Mouse (Mus musculus) urinary bladder, adult 18-20 months (tissue): ENCODE results near the gene Polr2j.

Source experiments
- DNase-seq, 2 experiments: peaks; one replicate each; pipeline ENCODE4 v3.0.0; 2022; ENCODE audit warnings: low spot score in 2 of 2, mixed read lengths in 2 of 2

Polr2j gene

GRCm38 (mm10) chr5:136115891-136116783 lies at the start of gene Polr2j:
Gene Polr2j (plus strand): TSS chr5:136116631.
- peak; percentile 94 to 97 for DNase-seq

- no peak for DNase-seq
These were observed 47.0 kb upstream of the Polr2j start for GRCm38 (mm10) chr5:136069411-136069810.

- no peak for DNase-seq
These were observed 43.4 kb upstream of the Polr2j start for GRCm38 (mm10) chr5:136073051-136073450.

DNA sequence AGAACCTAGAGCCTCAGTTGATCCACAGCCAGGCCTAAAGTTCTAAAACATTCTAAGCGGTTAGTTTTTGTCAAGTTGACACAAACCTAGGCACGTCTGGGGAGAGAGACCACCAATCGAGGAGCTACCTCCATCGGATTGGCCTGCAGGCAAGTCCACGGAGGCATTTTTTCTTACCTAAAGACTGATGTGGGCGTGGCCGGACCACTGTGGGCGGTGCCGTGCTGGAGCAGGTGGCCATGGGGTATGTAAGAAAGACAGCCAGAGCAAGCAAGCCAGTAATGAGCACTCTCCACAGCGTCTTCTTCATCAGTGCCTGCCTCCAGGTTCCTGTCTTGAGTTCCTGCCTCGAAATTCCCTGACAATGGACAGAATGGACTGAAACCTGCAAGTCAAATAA lies 42.9 kb upstream of the Polr2j start:
- no peak for DNase-seq

DNA sequence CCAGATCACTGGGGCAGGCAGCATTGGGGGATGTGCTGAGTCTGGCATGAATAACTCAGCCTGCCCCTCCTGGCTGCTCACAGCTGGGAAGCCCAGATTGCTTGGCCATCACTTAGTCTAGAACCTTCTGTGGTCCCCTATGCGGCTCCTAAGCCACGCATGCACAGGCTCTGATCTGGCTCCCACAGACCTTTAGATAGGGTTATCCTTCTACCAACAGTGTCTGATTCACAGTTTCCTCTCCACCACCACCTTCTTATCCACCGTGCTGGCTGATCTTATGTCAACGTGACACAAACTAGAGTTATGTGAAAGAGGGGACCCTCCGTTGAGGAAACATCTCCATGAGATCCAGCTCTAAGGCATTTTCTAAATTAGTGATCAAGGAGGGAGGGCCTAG lies 41.4 kb upstream of the Polr2j start:
- no peak for DNase-seq

- no peak for DNase-seq
These were observed 40.1 kb upstream of the Polr2j start for GRCm38 (mm10) chr5:136076284-136076683.

GRCm38 (mm10) chr5:136077001-136077550 lies 39.4 kb upstream of the Polr2j start:
- no peak for DNase-seq

DNA sequence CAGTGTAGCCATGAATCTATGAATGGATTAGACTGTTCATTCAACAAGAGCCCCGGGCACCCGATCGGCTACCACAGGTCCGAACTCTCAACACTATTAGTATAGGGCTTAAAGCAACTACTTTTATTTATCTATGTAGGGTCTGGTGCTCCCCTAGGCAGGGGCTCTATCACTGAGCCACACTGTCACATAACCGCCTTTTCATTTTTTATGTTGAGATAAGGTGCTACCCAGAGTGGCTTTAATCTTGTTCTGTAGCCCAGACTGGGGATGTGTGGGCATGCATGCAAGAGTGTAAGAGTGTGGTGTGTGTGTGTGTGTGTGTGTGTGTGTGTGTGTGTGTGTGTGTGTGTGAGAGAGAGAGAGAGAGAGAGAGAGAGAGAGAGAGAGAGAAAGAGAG lies 38.3 kb upstream of the Polr2j start:
- DNase-seq = no peak

DNA sequence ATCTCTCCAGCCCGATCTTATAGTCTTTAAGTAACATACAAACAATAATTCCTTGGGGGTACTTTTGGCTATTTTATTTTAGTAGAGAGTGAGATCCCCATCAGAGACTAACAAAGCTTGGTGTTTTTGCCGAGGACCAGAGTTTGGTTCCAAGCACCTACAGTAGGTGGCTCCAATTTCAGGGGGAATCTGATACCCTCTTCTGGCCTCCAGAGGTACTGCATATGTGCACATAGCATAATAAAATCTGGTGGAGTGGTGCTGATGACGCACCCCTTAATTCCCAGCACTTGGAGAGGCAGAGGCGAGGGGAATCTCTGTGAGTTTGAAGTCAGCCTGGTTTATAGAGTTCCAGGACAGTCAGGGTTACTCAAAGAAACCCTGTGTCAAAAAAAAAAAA lies 34.1 kb upstream of the Polr2j start:
- DNase-seq = no peak

DNA sequence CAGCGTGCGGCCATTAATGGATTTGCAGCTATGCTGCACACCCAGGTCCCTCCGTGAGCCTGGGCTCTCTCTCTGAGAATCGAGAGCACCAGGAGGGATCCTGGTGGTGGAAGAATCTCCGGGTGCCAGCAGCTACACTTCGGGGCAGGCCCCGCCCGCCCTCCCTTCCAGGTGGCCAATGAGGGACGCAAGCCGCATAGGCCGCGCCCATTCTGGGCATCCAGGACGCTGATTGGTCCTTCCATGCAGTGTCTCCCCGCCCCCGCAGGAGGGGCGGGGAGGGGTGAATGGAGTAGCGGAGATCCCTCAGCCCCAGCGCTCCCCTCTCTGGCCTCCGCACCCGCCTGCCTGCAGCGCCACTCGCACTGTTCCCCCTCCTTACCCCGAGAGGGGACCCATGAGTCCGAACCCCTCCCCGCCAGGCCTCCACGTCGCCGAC lies 32.7 kb upstream of the Polr2j start, which contains the start of gene Rasa4:
Gene Rasa4, plus strand, starts transcription at position 248 of the 439 bp plus-strand sequence.
- peak; percentile 77 to 91 for DNase-seq

- DNase-seq = no peak
These were observed 32.1 kb upstream of the Polr2j start for GRCm38 (mm10) chr5:136084144-136084881.

- no peak for DNase-seq
These were observed 31.4 kb upstream of the Polr2j start for GRCm38 (mm10) chr5:136084891-136085651.

- DNase-seq = no peak
These were observed 30.1 kb upstream of the Polr2j start for GRCm38 (mm10) chr5:136086290-136086689.

GRCm38 (mm10) chr5:136088821-136089575 lies 27.4 kb upstream of the Polr2j start:
- DNase-seq = no peak

DNA sequence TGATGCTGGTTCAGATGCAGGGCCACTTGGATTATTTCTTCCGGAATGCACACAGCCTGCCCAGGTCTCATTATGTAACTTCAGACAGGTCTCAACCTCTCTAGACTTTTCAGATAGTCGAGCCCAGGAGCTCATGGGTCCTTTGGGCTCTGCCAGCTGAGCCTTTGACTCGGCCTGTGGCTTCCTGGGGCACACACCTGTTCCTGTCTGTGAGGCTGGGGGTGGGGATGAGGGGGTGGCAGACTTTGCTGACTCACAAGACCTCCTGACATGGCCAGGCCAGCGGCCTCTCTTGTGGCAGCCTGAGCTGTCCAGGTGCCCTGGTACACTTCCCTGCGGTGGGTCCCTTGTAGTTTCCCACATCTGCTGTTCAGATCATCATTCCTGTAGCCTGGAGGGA lies 24.5 kb upstream of the Polr2j start:
- DNase-seq = no peak

DNA sequence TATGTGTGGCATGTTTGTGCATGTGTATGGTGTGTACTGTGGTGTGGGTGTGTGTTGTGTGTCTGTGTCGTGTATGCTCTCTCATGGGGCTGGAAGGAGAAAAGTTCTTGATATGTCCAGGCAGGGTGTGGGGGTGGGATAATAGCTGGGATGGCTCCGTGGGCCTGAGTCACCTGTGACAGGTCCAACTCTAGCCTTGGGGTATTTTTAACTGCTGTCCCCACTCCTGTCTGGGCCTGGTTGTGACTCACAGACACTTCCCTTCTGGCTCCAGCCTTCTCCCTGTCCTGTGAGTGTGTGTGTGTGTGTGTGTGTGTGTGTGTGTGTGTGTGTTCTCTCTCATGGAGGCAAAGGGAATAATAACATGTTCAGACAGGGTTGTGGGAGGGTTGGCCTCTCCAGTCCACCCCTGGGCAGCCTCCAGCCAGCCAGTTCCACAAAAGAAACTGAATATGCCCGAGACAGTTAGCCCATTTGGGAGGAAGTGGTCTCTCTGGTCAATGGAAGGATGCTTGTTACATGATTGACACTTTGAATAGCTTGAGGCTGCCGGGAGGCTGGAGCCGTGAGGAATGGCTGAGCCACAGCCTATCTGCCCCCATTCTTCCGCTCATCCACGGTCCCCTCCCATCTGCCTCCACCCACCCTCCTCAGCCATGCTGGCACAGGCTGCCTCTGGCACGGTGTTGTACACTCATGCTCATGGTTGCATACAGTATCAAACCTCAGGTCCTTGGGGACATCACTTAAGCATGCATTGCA lies 22.0 kb upstream of the Polr2j start:
- no peak for DNase-seq

DNA sequence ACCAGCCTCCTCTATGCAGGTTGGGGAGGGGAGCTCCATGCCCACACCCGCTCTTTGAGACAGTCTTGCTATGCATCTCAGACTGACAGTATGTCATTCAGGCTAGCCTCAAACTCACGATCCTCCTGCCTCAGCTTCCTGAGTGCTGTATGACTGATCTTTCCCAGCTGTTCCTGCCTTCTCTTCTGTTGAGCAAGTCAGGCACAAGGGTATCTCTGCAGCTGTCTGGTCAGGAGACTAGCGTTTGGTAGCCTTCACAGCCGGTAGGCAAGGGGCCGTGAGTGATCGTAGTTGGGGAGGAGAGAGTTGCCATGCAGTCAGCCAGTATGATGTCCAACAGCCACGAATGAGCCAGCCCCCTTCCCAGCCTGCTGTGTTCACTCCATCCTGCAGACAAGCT lies 21.3 kb upstream of the Polr2j start:
- no peak for DNase-seq

DNA sequence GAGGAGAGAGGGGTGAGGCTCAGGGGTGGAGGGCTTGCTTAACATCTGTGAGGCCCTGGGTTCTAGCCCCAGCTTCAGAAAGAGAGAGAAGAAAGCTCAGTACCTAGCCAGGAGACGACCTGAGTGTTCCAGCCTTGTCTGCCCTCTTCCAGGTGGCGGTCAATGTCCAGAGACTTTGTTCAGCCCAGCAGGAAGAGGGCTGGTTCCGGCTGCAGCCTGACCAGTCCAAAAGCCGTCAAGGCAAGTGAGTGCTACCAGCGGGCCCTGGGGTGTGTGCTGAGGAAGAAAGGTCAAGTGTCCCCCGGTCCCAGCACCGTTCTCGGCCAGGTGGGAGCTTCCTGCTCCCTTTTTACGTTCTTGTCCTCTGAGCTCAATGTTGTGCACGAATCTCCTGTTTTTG lies 17.9 kb upstream of the Polr2j start:
- DNase-seq = no peak

GRCm38 (mm10) chr5:136102099-136102820 lies 14.2 kb upstream of the Polr2j start:
- DNase-seq = peak; percentile 34 to 62

DNA sequence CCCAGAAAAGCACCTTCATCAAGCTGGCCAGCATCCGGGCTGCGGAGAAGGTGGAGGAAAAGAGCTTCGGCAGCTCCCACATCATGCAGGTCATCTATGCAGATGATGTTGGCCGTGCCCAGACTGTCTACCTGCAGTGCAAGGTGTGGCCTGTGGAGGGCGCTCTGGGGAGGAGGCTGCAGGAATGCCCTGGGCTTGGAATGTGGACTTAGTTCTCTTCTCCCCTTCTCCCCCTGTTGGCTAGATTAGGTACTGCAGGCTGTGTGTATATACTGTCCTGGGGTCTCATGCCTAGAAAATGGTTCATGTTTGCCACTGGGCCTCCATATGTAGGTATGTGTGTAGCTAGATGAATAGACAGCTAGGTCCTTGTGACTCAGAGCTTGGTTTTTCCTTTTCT lies 11.9 kb upstream of the Polr2j start:
- no peak for DNase-seq
